Mouse (Mus musculus): ENCODE measurements around the gene Gpr173. TPM values are rescaled to one million over a fixed set of nuclear protein-coding genes. Genes with fewer than 3 reads are reported as not detected.

Gene Gpr173
- not detected in 2 replicates for polyA plus RNA-seq (2012; ENCODE audit: low replicate concordance)

GRCm38 (mm10) chrX:152368397-152369273 is at the start of gene Gpr173:
Gene Gpr173, minus strand, starts transcription at chrX:152368704.

GRCm38 (mm10) chrX:152342358-152342901 is 26.1 kb downstream of the Gpr173 start, which contains the start of gene Tspyl2:
Gene Tspyl2, minus strand, starts transcription at chrX:152342425.

GRCm38 (mm10) chrX:152326996-152327688 is 41.4 kb downstream of the Gpr173 start, which contains the start of gene Kantr:
Gene Kantr, minus strand, starts transcription at chrX:152327495.

Other genes with a start within 250 kb of the Gpr173 start
- 8.6 and 27.9 TPM in 2 replicates for gene Iqsec2, start 224.4 kb downstream of the Gpr173 start, polyA plus RNA-seq (2012; ENCODE audit: low replicate concordance)
- gene Kdm5c, start 135.7 kb downstream of the Gpr173 start, polyA plus RNA-seq (2012; ENCODE audit: low replicate concordance), result 41.6 and 68.1 TPM in 2 replicates
- gene Kantr, start 41.2 kb downstream of the Gpr173 start, polyA plus RNA-seq (2012; ENCODE audit: low replicate concordance), result 0.79 and 1.2 TPM in 2 replicates
- 24.8 and 52.7 TPM in 2 replicates for gene Tspyl2, start 26.3 kb downstream of the Gpr173 start, polyA plus RNA-seq (2012; ENCODE audit: low replicate concordance)
- gene Cldn34a, start 194.6 kb upstream of the Gpr173 start, polyA plus RNA-seq (2012; ENCODE audit: low replicate concordance), result not detected in 2 replicates